Mouse (Mus musculus) lung, adult 2 months (tissue): Measurements from ENCODE around the gene Pds5b. TPM values are rescaled to one million over a fixed set of nuclear protein-coding genes. Genes with fewer than 3 reads are reported as not detected.

Source experiments
- DNase-seq: peaks from one replicate; pipeline ENCODE4 v3.0.0; 2022
- H3K4me1 ChIP-seq: fragments of 200-500 bp; 2 replicates; pipeline ENCODE4 v1.6.1; 2011; ENCODE audit warnings: low read length; ENCODE audit not compliant: control insufficient read depth, insufficient read depth
- H3K4me3 ChIP-seq: fragments of 200-500 bp; replicated peaks from 2 replicates; pipeline ENCODE3; 2011; ENCODE audit warnings: low read depth, mild to moderate bottlenecking, control low read depth, low read length; ENCODE audit errors: extremely low read depth
- CTCF ChIP-seq: fragments of 200-500 bp; IDR thresholded peaks from 2 replicates; pipeline ENCODE4 v1.5.1; 2011; ENCODE audit warnings: mild to moderate bottlenecking, low read length, control low read depth; ENCODE audit not compliant: insufficient read depth
- POLR2A ChIP-seq: fragments of 200-500 bp; IDR thresholded peaks from 2 replicates; pipeline ENCODE4 v1.6.1; 2011; ENCODE audit warnings: low read depth, mild to moderate bottlenecking, control low read depth, low read length, borderline replicate concordance; ENCODE audit errors: extremely low read depth
- WGBS: fragments of 180-500 bp; shearing (Covaris S2); methylation state at CpG from one replicate; pipeline ENCODE4 v1.1.7; 2018; 5-methylcytosine and 5-hydroxymethylcytosine counted together
- polyA plus RNA-seq: library from polyadenylated mRNA; depleted of rRNA; stranded (reverse); fragments of >200 nt; gene quantifications from 2 replicates; pipeline ENCODE4 v1.2.3, GENCODE M21; 2012

Gene Pds5b
- polyA plus RNA-seq, 1 experiment = 8.0 TPM

GRCm38 (mm10) chr5:150818886-150819285, 145.3 kb downstream of the Pds5b start:
- WGBS = 76% methylated on average over 4 of the region's 4 CpGs
- no peak for DNase-seq
- TF ChIP-seq POLR2A (no peak), CTCF (no peak)
- Histone ChIP-seq H3K4me3 (no peak overlapping the region), H3K4me1 (no peaks in the 10 kb centered on the region)

- Histone ChIP-seq H3K4me3 (no peak overlapping the region), H3K4me1 (no peaks in the 10 kb centered on the region)
- WGBS = 73% methylated on average over 5 of the region's 5 CpGs
- no peak for DNase-seq
- no peak for TF ChIP-seq POLR2A
- TF ChIP-seq CTCF = no peak
These were observed 146.0 kb downstream of the Pds5b start for GRCm38 (mm10) chr5:150819520-150819919.

GRCm38 (mm10) chr5:150821152-150821551, 147.6 kb downstream of the Pds5b start:
- DNase-seq = no peak
- TF ChIP-seq POLR2A (no peak), CTCF (no peak)
- no peak overlapping the region for H3K4me3 ChIP-seq
- H3K4me1 ChIP-seq = no peaks in the 10 kb centered on the region
- 88% methylated on average over 4 of the region's 4 CpGs for WGBS

GRCm38 (mm10) chr5:150822781-150823180, 149.2 kb downstream of the Pds5b start:
- no peak for DNase-seq
- Histone ChIP-seq H3K4me3 (no peak overlapping the region), H3K4me1 (no peaks in the 10 kb centered on the region)
- 58% methylated on average over 6 of the region's 6 CpGs for WGBS
- TF ChIP-seq CTCF = no peak
- TF ChIP-seq POLR2A = no peak

- 49% methylated on average over 3 of the region's 3 CpGs for WGBS
- H3K4me3 ChIP-seq = no peak overlapping the region
- no peaks in the 10 kb centered on the region for H3K4me1 ChIP-seq
- TF ChIP-seq CTCF (no peak), POLR2A (no peak)
- no peak for DNase-seq
These were observed 149.8 kb downstream of the Pds5b start for GRCm38 (mm10) chr5:150823361-150823760.

- TF ChIP-seq POLR2A (no peak), CTCF (no peak)
- Histone ChIP-seq H3K4me3 (no peak overlapping the region), H3K4me1 (no peaks in the 10 kb centered on the region)
- WGBS = 69% methylated on average over 5 of the region's 5 CpGs
- DNase-seq = no peak
These were observed 156.0 kb downstream of the Pds5b start for GRCm38 (mm10) chr5:150829499-150829898.

- DNase-seq = no peak
- WGBS = 56% methylated on average over 9 of the region's 9 CpGs
These were observed 157.2 kb downstream of the Pds5b start for GRCm38 (mm10) chr5:150830718-150831117.

GRCm38 (mm10) chr5:150836782-150837181, 163.2 kb downstream of the Pds5b start:
- no peak for DNase-seq
- TF ChIP-seq CTCF = no peak
- no peak for TF ChIP-seq POLR2A
- H3K4me1 ChIP-seq = no peaks in the 10 kb centered on the region
- 89% methylated on average over 8 of the region's 8 CpGs for WGBS
- H3K4me3 ChIP-seq = no peak overlapping the region

More at GRCm38 (mm10) chr5:150830718-150831117, 157.2 kb downstream of the Pds5b start:
- Histone ChIP-seq H3K4me1 (no peaks in the 10 kb centered on the region), H3K4me3 (no peak overlapping the region)
- TF ChIP-seq POLR2A = no peak
- no peak for TF ChIP-seq CTCF

- WGBS = 32% methylated on average over 11 of the region's 11 CpGs
- H3K4me3 ChIP-seq = no peak overlapping the region
- TF ChIP-seq POLR2A (no peak), CTCF (no peak)
These were observed 166.4 kb downstream of the Pds5b start for GRCm38 (mm10) chr5:150839688-150840541.

GRCm38 (mm10) chr5:150840596-150840995, 167.1 kb downstream of the Pds5b start:
- 31% methylated on average over 11 of the region's 11 CpGs for WGBS
- no peak for DNase-seq
- H3K4me3 ChIP-seq = no peak overlapping the region
- TF ChIP-seq CTCF (no peak), POLR2A (no peak)
- H3K4me1 ChIP-seq = no peaks in the 10 kb centered on the region

More at GRCm38 (mm10) chr5:150839688-150840541, 166.4 kb downstream of the Pds5b start:
- H3K4me1 ChIP-seq = no peaks in the 10 kb centered on the region
- DNase-seq = peak; percentile 10
